Mouse (Mus musculus): Measurements from ENCODE around the gene Ttn.

DNA sequence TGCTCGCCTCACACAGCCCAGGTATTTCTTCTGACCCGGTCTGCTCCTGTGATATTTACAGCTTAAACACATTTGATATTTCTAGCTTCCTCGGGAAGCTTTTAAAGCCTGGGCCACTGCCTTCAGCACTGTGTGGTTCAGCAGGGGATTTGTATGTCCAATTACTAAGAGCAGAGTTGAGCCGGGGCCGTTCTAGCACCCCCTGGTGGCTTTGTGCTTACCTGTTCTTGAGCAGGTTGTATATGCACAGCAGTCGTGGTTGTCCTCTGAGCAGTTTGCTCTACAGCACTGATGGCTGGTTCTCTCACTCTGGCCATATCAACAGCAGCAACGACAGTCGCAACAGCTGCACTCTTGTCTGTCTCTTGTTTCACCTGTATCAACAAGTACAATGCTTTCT, 13.4 kb downstream of the Ttn start:
- TF ChIP-seq MAX (IDR thresholded peaks at IDR 0.05; ENCODE audit: low read depth) (no peak), TCF3 (IDR thresholded peaks at IDR 0.05; ENCODE audit: insufficient read length, low read depth) (no peak), POLR2A (IDR thresholded peaks at IDR 0.05; ENCODE audit: insufficient read length, low read depth) (no peak), TCF12 (IDR thresholded peaks at IDR 0.05; ENCODE audit: insufficient read depth, poor library complexity, severe bottlenecking) (no peak)
